Mouse (Mus musculus) C2C12 (cell line): ENCODE data around the gene Tex19.2.

Experiments used
- CEBPB ChIP-seq: IDR thresholded peaks from one replicate; pipeline ENCODE4 v1.6.1; 2011; ENCODE audit warnings: low read depth, mild to moderate bottlenecking, control low read depth, moderate library complexity
- CTCF ChIP-seq: IDR thresholded peaks from one replicate; pipeline ENCODE4 v1.5.1; 2011; ENCODE audit not compliant: control insufficient read depth, insufficient read depth, insufficient read length
- FOSL1 ChIP-seq: IDR thresholded peaks from one replicate; pipeline ENCODE4 v1.8.0; 2011; ENCODE audit warnings: mild to moderate bottlenecking, low read length; ENCODE audit not compliant: poor library complexity, insufficient read depth, severe bottlenecking
- MAX ChIP-seq: IDR thresholded peaks from one replicate; pipeline ENCODE4 v1.6.1; 2011; ENCODE audit warnings: mild to moderate bottlenecking, control low read depth
- MYOD1 ChIP-seq: IDR thresholded peaks from one replicate; pipeline ENCODE4 v1.6.1; 2011; ENCODE audit warnings: low read depth; ENCODE audit not compliant: control insufficient read depth, insufficient read length

- TF ChIP-seq CTCF (no peak), CEBPB (no peak), FOSL1 (no peak), MYOD1 (no peak), MAX (no peak)
Measured at GRCm38 (mm10) chr11:121122024-121122670, 3.7 kb upstream of the Tex19.2 start.
